Mouse (Mus musculus) ES-E14 (cell line): ENCODE measurements at regions not wholly inside any gene's neighbourhood (a gene's known extent, or its start where the extent isn't known, plus 50 kb on each side); places are given as distances from the start of the nearest gene placed in this dataset.
"Not testable (repeated sequence)": the region's sequence is repeated elsewhere in the genome, so short reads cannot be mapped to it uniquely, and the experiment has no call there.

Experiments used
- DNase-seq: peaks from one replicate; pipeline ENCODE4 v3.0.0-alpha.2; 2013; ENCODE audit warnings: low read depth, low spot score
- H3K27ac ChIP-seq: 2 replicates; pipeline ENCODE4 v1.5.1; 2012; ENCODE audit warnings: low read depth, mild to moderate bottlenecking, low read length, moderate library complexity, mixed read lengths; ENCODE audit not compliant: poor library complexity, insufficient read depth, severe bottlenecking
- H3K36me3 ChIP-seq: 2 replicates; pipeline ENCODE4 v1.6.1; 2012; ENCODE audit warnings: mild to moderate bottlenecking, low read length, moderate library complexity, mixed read lengths; ENCODE audit not compliant: control insufficient read depth, poor library complexity, insufficient read depth, severe bottlenecking
- H3K4me1 ChIP-seq, 2 experiments: fragments of 150-350 bp in 1 of 2; sonication (generic) in 1 of 2; 2 replicates each; pipeline ENCODE4 v1.6.1; 2012; ENCODE audit warnings: low read length in 2 of 2, mild to moderate bottlenecking in 1 of 2, mixed read lengths in 1 of 2; ENCODE audit not compliant: control insufficient read depth in 2 of 2, insufficient read depth in 2 of 2, poor library complexity in 1 of 2
- H3K4me3 ChIP-seq, 2 experiments: fragments of 150-350 bp in 1 of 2; sonication (generic) in 1 of 2; 2 replicates each; pipeline ENCODE4 v1.5.1; 2012; ENCODE audit warnings: low read length in 2 of 2, low read depth in 1 of 2, mild to moderate bottlenecking in 1 of 2, mixed read lengths in 1 of 2; ENCODE audit not compliant: insufficient read depth in 1 of 2, poor library complexity in 1 of 2, severe bottlenecking in 1 of 2
- H3K9ac ChIP-seq: 2 replicates; pipeline ENCODE4 v1.6.1; 2012; ENCODE audit warnings: low read depth, mild to moderate bottlenecking, low read length, mixed read lengths; ENCODE audit not compliant: poor library complexity, insufficient read depth, severe bottlenecking
- H3K9me3 ChIP-seq: fragments of 150-350 bp; sonication (generic); 2 replicates; pipeline ENCODE4 v1.6.1; 2012; ENCODE audit warnings: low read depth, mild to moderate bottlenecking, low read length; ENCODE audit not compliant: control insufficient read depth, insufficient read depth
- CHD2 ChIP-seq: IDR thresholded peaks from 2 replicates; pipeline ENCODE4 v1.6.1; 2014; ENCODE audit warnings: mild to moderate bottlenecking, low read depth, low read length, inconsistent platforms
- HCFC1 ChIP-seq: IDR thresholded peaks from 2 replicates; pipeline ENCODE4 v1.6.1; 2012; ENCODE audit warnings: low read length, inconsistent platforms, borderline replicate concordance; ENCODE audit not compliant: insufficient read depth
- MAFK ChIP-seq: IDR thresholded peaks from 2 replicates; pipeline ENCODE4 v1.6.1; 2014; ENCODE audit warnings: mild to moderate bottlenecking, low read depth, low read length, inconsistent platforms; ENCODE audit not compliant: insufficient read depth
- ZC3H11A ChIP-seq: IDR thresholded peaks from 2 replicates; pipeline ENCODE4 v1.6.1; 2012; ENCODE audit warnings: low read depth, mild to moderate bottlenecking, inconsistent platforms, low read length, borderline replicate concordance
- ZNF384 ChIP-seq: IDR thresholded peaks from 2 replicates; pipeline ENCODE4 v1.6.1; 2012; ENCODE audit warnings: low read depth, low read length, inconsistent platforms
- in situ Hi-C, 2 experiments: fragments of 600-800 bp; cut with MboI; formaldehyde crosslinking; loops; one replicate each; pipeline ENCODE4 v1.15.1; 2025; ENCODE audit warnings: low sequenced_read_pairs in 2 of 2, inconsistent platforms in 1 of 2; ENCODE audit not compliant: unreplicated experiment in 2 of 2

GRCm38 (mm10) chr1:17493596-17493995, 652.1 kb downstream of the Crisp4 start:
- H3K4me1 ChIP-seq: peaks cover 0 to 2% of the 10 kb centered on the region in 2 experiments; a peak in 1 of 4 replicates
- no peak overlapping the region for H3K27ac ChIP-seq
- H3K36me3 ChIP-seq: no peaks in the 10 kb centered on the region
- TF ChIP-seq ZC3H11A (no peak), ZNF384 (no peak), MAFK (no peak), HCFC1 (no peak), CHD2 (no peak)
- in situ Hi-C loops: no loop called here
- no peak overlapping the region for H3K9ac ChIP-seq
- DNase-seq: no peak
- H3K9me3 ChIP-seq: peaks cover 4% of the 10 kb centered on the region; the same call in 1 of the 2 replicates
- no peak overlapping the region for H3K4me3 ChIP-seq

- H3K36me3 ChIP-seq, H3K27ac ChIP-seq, H3K4me1 ChIP-seq, H3K4me3 ChIP-seq, in situ Hi-C loops, H3K9me3 ChIP-seq, DNase-seq, H3K9ac ChIP-seq: not testable (repeated sequence)
Observed at GRCm38 (mm10) chr1:17489854-17490202, 655.9 kb downstream of the Crisp4 start.

GRCm38 (mm10) chr1:17489192-17489853, 656.4 kb downstream of the Crisp4 start:
- in situ Hi-C loops, DNase-seq, H3K36me3 ChIP-seq, H3K27ac ChIP-seq, H3K9ac ChIP-seq, H3K4me3 ChIP-seq, H3K4me1 ChIP-seq, H3K9me3 ChIP-seq: not testable (repeated sequence)

GRCm38 (mm10) chr1:17451204-17451866, 694.4 kb downstream of the Crisp4 start:
- DNase-seq: no peak
- in situ Hi-C loops: no loop called here
- Histone ChIP-seq H3K9me3 (no peaks in the 10 kb centered on the region), H3K36me3 (no peaks in the 10 kb centered on the region), H3K27ac (no peak overlapping the region), H3K4me1 (no peaks in the 10 kb centered on the region), H3K9ac (no peak overlapping the region), H3K4me3 (no peak overlapping the region)
- TF ChIP-seq HCFC1 (no peak), CHD2 (no peak), ZC3H11A (no peak), MAFK (no peak)

- in situ Hi-C loops: no loop called here
- TF ChIP-seq ZC3H11A (no peak), CHD2 (no peak), MAFK (no peak), ZNF384 (no peak), HCFC1 (no peak)
- no peaks in the 10 kb centered on the region for H3K4me1 ChIP-seq
- no peak overlapping the region for H3K4me3 ChIP-seq
- no peak overlapping the region for H3K9ac ChIP-seq
- no peaks in the 10 kb centered on the region for H3K9me3 ChIP-seq
- no peak for DNase-seq
- no peak overlapping the region for H3K27ac ChIP-seq
- no peaks in the 10 kb centered on the region for H3K36me3 ChIP-seq
Observed at GRCm38 (mm10) chr1:17450715-17451114, 695.0 kb downstream of the Crisp4 start.
